Mouse (Mus musculus) erythroblast, embryonic 14.5 days (primary cell): ENCODE measurements around the gene 2010111I01Rik.

Experiments used
- GATA1 ChIP-seq: IDR thresholded peaks from 2 replicates; pipeline ENCODE4 v1.6.1; 2012; ENCODE audit warnings: low read length, inconsistent platforms, mixed read lengths
- TAL1 ChIP-seq: IDR thresholded peaks from 3 replicates; pipeline ENCODE4 v1.6.1; 2012; ENCODE audit warnings: low read length, inconsistent platforms, mixed read lengths

DNA sequence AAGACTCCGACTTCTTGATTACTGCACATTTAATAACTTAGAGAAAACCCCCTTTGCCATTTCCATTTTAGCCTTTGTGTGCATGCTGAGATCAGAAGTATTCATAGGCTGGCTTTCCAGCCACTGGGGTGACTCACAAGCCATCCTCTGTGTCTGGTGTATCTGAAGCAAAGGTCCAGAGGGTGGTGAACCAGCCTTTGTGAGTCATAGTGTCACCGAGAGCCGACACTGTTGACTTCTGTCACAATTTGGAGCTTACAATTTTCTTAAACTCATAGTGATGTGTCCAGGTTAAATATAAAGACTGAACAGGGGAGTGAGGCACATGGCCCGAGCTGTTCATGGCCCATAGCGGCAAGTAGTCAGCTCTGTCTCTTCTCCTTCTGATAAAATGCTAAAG is 278.9 kb downstream of the 2010111I01Rik start:
- TF ChIP-seq TAL1, result no peak
- no peak for TF ChIP-seq GATA1
